Mouse (Mus musculus): ENCODE measurements around the gene Rnf34. TPM values are rescaled to one million over a fixed set of nuclear protein-coding genes. Genes with fewer than 3 reads are reported as not detected.

Gene Rnf34
- polyA plus RNA-seq, 1 experiment from 2014 or later, result 51.1 TPM

GRCm38 (mm10) chr5:122880241-122880980, 30.6 kb downstream of the Rnf34 start:
- Histone ChIP-seq H3K4me3 (ENCODE audit: low read depth, low read length) (no peak overlapping the region), H3K9me3 (ENCODE audit: control insufficient read depth, low read length) (no peaks in the 10 kb centered on the region), H3K4me1 (replicated peaks; ENCODE audit: control insufficient read depth, insufficient read depth, low read length) (no peaks in the 10 kb centered on the region), H3K36me3 (ENCODE audit: control insufficient read depth, insufficient read depth, low read length) (peaks cover 2% of the 10 kb centered on the region; the same call in 1 of the 2 replicates), H3K27ac (ENCODE audit: low read depth, low read length) (no peak overlapping the region), H3K27me3 (ENCODE audit: control insufficient read depth, insufficient read depth, low read length) (no peaks in the 10 kb centered on the region), H3K9ac (ENCODE audit: low read length) (no peak overlapping the region), H3K4me2 (ENCODE audit: low read depth, low read length, severe bottlenecking) (no peak overlapping the region)
- DNase-seq (ENCODE audit: low spot score), result no peak
- ATAC-seq (replicated peaks; ENCODE audit: low FRiP score), result no peak
- WGBS, result 95% methylated on average over 37 of the region's 37 CpGs

DNA sequence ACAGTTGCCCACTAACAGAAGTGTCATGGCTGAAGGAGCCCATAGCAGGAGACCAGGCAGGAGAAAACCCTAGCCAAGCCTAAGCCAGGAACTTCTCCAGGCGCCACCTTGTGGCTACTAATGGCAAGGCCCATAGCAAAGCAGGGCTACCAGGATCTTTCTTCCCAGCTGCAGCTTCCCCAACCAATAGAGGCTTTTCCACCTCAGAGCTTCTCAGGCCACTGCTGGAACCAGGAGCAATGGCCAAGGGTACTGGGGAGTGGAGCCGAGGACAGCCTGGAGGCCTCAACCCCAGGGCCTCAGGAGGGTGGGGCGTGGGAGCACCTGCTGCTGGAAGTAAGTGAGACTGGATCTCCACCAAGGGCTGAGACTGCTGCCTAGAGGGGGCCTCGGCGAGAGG, 31.5 kb downstream of the Rnf34 start:
- 60% methylated on average over 5 of the region's 5 CpGs for WGBS
- Histone ChIP-seq H3K27me3 (ENCODE audit: control insufficient read depth, insufficient read depth, low read length) (no peaks in the 10 kb centered on the region), H3K4me1 (replicated peaks; ENCODE audit: control insufficient read depth, insufficient read depth, low read length) (no peaks in the 10 kb centered on the region), H3K27ac (ENCODE audit: low read depth, low read length) (no peak overlapping the region), H3K4me2 (ENCODE audit: low read depth, low read length, severe bottlenecking) (no peak overlapping the region), H3K9ac (ENCODE audit: low read length) (no peak overlapping the region), H3K9me3 (ENCODE audit: control insufficient read depth, low read length) (no peaks in the 10 kb centered on the region), H3K36me3 (ENCODE audit: control insufficient read depth, insufficient read depth, low read length) (peaks cover 2% of the 10 kb centered on the region; the same call in 1 of the 2 replicates), H3K4me3 (ENCODE audit: low read depth, low read length) (no peak overlapping the region)
- DNase-seq (ENCODE audit: low spot score), result peak; percentile 80
- no peak for ATAC-seq (replicated peaks; ENCODE audit: low FRiP score)

- H3K4me3 ChIP-seq (ENCODE audit: low read depth, low read length), result no peak overlapping the region
- H3K27me3 ChIP-seq (ENCODE audit: control insufficient read depth, insufficient read depth, low read length), result no peaks in the 10 kb centered on the region
- peaks cover 2% of the 10 kb centered on the region; the same call in 1 of the 2 replicates for H3K36me3 ChIP-seq (ENCODE audit: control insufficient read depth, insufficient read depth, low read length)
- H3K4me2 ChIP-seq (ENCODE audit: low read depth, low read length, severe bottlenecking), result no peak overlapping the region
- H3K4me1 ChIP-seq (replicated peaks; ENCODE audit: control insufficient read depth, insufficient read depth, low read length), result no peaks in the 10 kb centered on the region
- H3K9ac ChIP-seq (ENCODE audit: low read length), result no peak overlapping the region
- WGBS, result 94% methylated on average over 18 of the region's 18 CpGs
- no peak overlapping the region for H3K27ac ChIP-seq (ENCODE audit: low read depth, low read length)
- no peak for DNase-seq (ENCODE audit: low spot score)
- no peak for ATAC-seq (replicated peaks; ENCODE audit: low FRiP score)
- H3K9me3 ChIP-seq (ENCODE audit: control insufficient read depth, low read length), result no peaks in the 10 kb centered on the region
Observed at GRCm38 (mm10) chr5:122882256-122883050, 32.6 kb downstream of the Rnf34 start.

DNA sequence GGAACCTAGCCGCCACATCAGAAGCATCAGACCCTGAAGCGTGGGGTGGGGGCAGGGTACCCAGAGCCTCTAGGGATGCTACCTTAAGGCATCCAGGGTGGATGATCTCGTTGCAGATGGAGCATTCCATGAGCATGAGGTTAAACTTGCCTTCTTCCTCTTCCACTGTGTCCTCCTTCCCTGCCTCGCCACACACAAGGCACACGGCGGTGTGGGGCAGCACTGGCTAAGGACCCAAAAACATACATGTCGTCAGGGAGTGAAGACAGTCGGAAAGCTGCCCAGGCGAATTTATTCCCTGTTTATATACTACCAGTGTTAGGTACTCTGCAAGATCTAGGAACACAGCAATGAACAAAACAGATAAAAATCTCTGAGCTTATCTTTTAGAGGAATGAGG, 33.4 kb downstream of the Rnf34 start:
- Histone ChIP-seq H3K27ac (ENCODE audit: low read depth, low read length) (no peak overlapping the region), H3K4me2 (ENCODE audit: low read depth, low read length, severe bottlenecking) (no peak overlapping the region), H3K4me1 (replicated peaks; ENCODE audit: control insufficient read depth, insufficient read depth, low read length) (no peaks in the 10 kb centered on the region), H3K9me3 (ENCODE audit: control insufficient read depth, low read length) (no peaks in the 10 kb centered on the region), H3K36me3 (ENCODE audit: control insufficient read depth, insufficient read depth, low read length) (peaks cover 2% of the 10 kb centered on the region; the same call in 1 of the 2 replicates), H3K27me3 (ENCODE audit: control insufficient read depth, insufficient read depth, low read length) (no peaks in the 10 kb centered on the region), H3K4me3 (ENCODE audit: low read depth, low read length) (no peak overlapping the region), H3K9ac (ENCODE audit: low read length) (no peak overlapping the region)
- ATAC-seq (replicated peaks; ENCODE audit: low FRiP score) (no peak), DNase-seq (ENCODE audit: low spot score) (no peak)
- WGBS, result 88% methylated on average over 9 of the region's 9 CpGs

DNA sequence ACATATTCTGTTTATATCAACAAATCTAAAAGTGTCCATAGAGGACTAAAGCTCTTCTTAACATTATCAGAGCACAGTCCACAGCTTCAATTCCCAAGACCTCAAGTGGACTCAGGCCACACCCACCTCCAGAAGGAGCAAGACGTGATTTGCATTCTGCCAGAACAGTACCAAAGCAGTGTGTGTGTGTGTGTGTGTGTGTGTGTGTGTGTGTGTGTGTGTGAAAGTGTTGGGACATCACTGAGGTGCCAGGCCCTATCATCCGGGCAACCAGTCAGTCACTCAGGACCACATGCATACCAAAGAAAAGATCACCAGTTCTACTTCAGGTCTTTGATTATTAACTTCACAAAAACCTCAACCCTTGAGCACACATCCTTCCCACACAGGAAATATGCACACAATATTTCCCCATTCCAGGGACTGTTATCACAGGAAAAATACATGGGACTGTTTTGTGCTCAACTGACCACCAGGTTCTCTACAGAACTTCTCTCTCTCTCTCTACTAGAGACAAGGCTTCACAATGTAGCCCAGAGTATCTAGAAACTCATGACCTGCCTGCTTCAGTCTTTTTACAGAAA, 33.9 kb downstream of the Rnf34 start:
- H3K9me3 ChIP-seq (ENCODE audit: control insufficient read depth, low read length), result no peaks in the 10 kb centered on the region
- 68% methylated on average over 2 of the region's 2 CpGs for WGBS
- DNase-seq (ENCODE audit: low spot score) (no peak), ATAC-seq (replicated peaks; ENCODE audit: low FRiP score) (no peak)
- H3K4me1 ChIP-seq (replicated peaks; ENCODE audit: control insufficient read depth, insufficient read depth, low read length), result no peaks in the 10 kb centered on the region
- H3K9ac ChIP-seq (ENCODE audit: low read length), result no peak overlapping the region
- no peak overlapping the region for H3K27ac ChIP-seq (ENCODE audit: low read depth, low read length)
- H3K27me3 ChIP-seq (ENCODE audit: control insufficient read depth, insufficient read depth, low read length), result no peaks in the 10 kb centered on the region
- H3K36me3 ChIP-seq (ENCODE audit: control insufficient read depth, insufficient read depth, low read length), result peaks cover 2% of the 10 kb centered on the region; the same call in 1 of the 2 replicates
- no peak overlapping the region for H3K4me2 ChIP-seq (ENCODE audit: low read depth, low read length, severe bottlenecking)
- no peak overlapping the region for H3K4me3 ChIP-seq (ENCODE audit: low read depth, low read length)

DNA sequence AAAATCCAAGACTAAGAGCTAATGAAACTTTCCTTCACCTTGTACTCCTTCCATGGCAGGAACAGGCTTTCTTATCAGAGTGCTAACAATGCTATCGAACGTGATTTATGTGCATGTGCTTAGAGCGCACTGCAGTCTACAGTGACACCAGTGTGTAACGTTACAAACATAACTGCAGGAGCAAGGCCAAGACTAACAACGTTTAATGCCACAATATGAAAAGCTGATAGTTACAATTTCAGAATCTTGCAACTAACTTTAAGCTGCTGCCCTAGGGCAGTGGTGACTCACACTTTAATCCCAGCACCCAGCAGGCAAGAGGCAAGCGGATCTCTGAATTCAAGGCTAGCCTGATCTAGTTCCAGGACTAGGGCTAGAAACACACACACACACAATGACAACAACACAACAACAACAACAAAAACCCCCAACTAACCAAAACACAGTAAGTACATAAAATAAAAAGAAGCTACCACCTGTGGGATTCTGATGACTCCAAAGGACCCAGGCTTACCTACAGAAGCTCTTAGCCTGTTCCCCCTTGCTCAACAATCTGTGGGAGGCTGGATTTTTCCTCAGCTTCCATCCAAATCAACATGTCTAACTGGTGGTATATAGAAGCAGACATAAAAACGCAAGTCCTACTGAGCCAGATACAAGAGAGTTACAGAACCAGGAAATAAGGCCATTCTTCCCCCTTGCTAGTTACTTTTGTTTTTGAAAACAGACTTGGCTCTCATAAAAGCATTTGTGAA, 34.9 kb downstream of the Rnf34 start:
- Histone ChIP-seq H3K27ac (ENCODE audit: low read depth, low read length) (no peak overlapping the region), H3K27me3 (ENCODE audit: control insufficient read depth, insufficient read depth, low read length) (no peaks in the 10 kb centered on the region), H3K4me1 (replicated peaks; ENCODE audit: control insufficient read depth, insufficient read depth, low read length) (no peaks in the 10 kb centered on the region), H3K9me3 (ENCODE audit: control insufficient read depth, low read length) (no peaks in the 10 kb centered on the region), H3K4me3 (ENCODE audit: low read depth, low read length) (no peak overlapping the region), H3K36me3 (ENCODE audit: control insufficient read depth, insufficient read depth, low read length) (peaks cover 2% of the 10 kb centered on the region; the same call in 1 of the 2 replicates), H3K4me2 (ENCODE audit: low read depth, low read length, severe bottlenecking) (no peak overlapping the region), H3K9ac (ENCODE audit: low read length) (no peak overlapping the region)
- no peak for DNase-seq (ENCODE audit: low spot score)
- WGBS, result 93% methylated on average over 7 of the region's 7 CpGs
- no peak for ATAC-seq (replicated peaks; ENCODE audit: low FRiP score)

DNA sequence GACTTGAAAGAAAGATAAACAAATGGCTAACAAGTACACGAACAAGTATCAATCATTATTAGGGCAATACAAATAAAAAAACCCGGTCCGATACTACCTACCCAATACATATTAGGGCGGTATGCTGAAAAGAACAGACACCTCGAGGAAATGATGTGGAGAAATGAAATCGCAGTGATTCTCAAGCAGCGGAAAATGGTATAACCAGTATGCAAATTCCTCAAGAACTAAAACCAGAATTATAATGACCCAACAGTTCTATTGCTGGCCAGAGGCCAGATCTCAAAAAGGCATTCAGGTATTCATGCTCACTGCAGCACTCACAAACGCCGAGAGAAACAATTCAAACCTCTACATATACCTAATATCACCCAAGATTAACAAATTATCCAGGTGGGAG, 37.2 kb downstream of the Rnf34 start:
- no peak for ATAC-seq (replicated peaks; ENCODE audit: low FRiP score)
- WGBS, result 92% methylated on average over 9 of the region's 9 CpGs
- H3K36me3 ChIP-seq (ENCODE audit: control insufficient read depth, insufficient read depth, low read length), result no peaks in the 10 kb centered on the region
- no peaks in the 10 kb centered on the region for H3K27me3 ChIP-seq (ENCODE audit: control insufficient read depth, insufficient read depth, low read length)
- no peak overlapping the region for H3K4me3 ChIP-seq (ENCODE audit: low read depth, low read length)
- H3K4me2 ChIP-seq (ENCODE audit: low read depth, low read length, severe bottlenecking), result no peak overlapping the region
- no peak overlapping the region for H3K27ac ChIP-seq (ENCODE audit: low read depth, low read length)
- H3K9me3 ChIP-seq (ENCODE audit: control insufficient read depth, low read length), result no peaks in the 10 kb centered on the region
- DNase-seq (ENCODE audit: low spot score), result no peak
- H3K4me1 ChIP-seq (replicated peaks; ENCODE audit: control insufficient read depth, insufficient read depth, low read length), result no peaks in the 10 kb centered on the region
- H3K9ac ChIP-seq (ENCODE audit: low read length), result no peak overlapping the region

GRCm38 (mm10) chr5:122887926-122888611, 38.2 kb downstream of the Rnf34 start:
- 91% methylated on average over 8 of the region's 8 CpGs for WGBS
- no peak overlapping the region for H3K27ac ChIP-seq (ENCODE audit: low read depth, low read length)
- no peaks in the 10 kb centered on the region for H3K36me3 ChIP-seq (ENCODE audit: control insufficient read depth, insufficient read depth, low read length)
- ATAC-seq (replicated peaks; ENCODE audit: low FRiP score), result no peak
- H3K9me3 ChIP-seq (ENCODE audit: control insufficient read depth, low read length), result no peaks in the 10 kb centered on the region
- H3K27me3 ChIP-seq (ENCODE audit: control insufficient read depth, insufficient read depth, low read length), result no peaks in the 10 kb centered on the region
- no peak for DNase-seq (ENCODE audit: low spot score)
- H3K9ac ChIP-seq (ENCODE audit: low read length), result no peak overlapping the region
- no peak overlapping the region for H3K4me2 ChIP-seq (ENCODE audit: low read depth, low read length, severe bottlenecking)
- no peaks in the 10 kb centered on the region for H3K4me1 ChIP-seq (replicated peaks; ENCODE audit: control insufficient read depth, insufficient read depth, low read length)
- no peak overlapping the region for H3K4me3 ChIP-seq (ENCODE audit: low read depth, low read length)
